Mouse (Mus musculus): ENCODE data around the gene Slx4ip.

Slx4ip gene

GRCm38 (mm10) chr2:137101074-137101473 is 210.1 kb downstream of the Slx4ip start:
- DNase-seq (ENCODE audit: low read depth): no peak

DNA sequence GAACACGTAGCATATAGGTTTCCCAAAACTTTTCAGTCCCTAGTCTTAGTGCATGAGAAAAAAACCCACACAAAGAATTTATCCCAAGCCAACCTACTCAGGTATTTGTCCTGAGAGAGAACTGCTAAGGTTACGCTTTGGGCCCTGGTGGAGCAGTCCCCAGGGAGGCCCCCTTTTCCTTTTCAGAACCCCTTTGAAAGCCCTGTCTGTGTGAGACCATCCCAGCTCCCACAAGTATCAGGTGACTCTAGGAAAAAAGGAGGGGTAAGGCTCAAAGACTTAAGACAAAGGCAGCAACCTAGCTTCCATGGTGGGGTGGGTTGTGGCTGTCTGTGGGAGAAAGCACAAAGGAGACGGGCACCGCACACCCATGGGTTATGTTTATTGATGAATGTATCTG is 216.2 kb downstream of the Slx4ip start:
- no peak for DNase-seq (ENCODE audit: low read depth)

- no peak for DNase-seq (ENCODE audit: low read depth)
These were observed 216.9 kb downstream of the Slx4ip start for GRCm38 (mm10) chr2:137107946-137108345.

DNA sequence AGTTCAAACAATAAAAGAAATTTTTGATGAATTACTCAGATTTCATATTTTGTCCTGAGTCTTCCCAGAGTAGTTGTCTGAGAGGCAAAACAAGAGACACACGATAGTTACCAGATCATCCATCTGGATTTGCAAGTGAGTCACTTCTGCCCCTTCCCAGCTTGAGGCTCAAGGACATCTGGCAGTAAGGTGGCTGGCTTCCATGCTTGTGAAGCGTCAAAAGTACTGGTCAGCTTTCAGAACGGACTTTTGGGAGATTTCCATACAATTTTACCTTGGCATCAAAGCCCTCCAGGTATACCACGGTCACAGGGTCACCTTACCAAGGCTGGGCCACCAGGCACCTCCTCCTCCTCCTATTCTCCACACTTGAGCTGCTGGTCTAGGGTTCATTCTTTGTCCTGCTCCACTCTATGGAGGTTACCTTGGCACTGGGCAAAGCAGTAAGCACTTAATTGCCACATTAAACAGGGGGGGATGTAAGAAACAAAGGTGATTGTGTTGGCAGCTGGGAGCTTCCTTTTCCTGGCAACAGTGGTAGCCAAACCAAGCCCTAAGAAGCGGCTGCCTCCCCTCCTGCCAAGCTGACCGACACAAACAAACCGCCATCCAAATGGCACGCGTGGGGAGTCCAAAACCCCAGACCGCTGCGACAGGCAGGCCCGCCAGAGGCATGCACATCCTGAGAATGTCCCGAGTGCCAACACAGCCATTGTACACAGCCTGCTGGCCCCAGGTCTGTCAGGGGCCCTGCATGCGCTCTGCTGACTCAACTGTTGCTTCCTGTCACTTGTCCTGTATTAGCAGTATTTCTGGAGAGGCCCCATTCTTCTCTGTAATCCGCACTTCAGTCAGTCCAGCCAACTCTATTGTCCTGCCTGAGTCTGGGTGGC is 218.5 kb downstream of the Slx4ip start:
- DNase-seq (ENCODE audit: low read depth): no peak

DNA sequence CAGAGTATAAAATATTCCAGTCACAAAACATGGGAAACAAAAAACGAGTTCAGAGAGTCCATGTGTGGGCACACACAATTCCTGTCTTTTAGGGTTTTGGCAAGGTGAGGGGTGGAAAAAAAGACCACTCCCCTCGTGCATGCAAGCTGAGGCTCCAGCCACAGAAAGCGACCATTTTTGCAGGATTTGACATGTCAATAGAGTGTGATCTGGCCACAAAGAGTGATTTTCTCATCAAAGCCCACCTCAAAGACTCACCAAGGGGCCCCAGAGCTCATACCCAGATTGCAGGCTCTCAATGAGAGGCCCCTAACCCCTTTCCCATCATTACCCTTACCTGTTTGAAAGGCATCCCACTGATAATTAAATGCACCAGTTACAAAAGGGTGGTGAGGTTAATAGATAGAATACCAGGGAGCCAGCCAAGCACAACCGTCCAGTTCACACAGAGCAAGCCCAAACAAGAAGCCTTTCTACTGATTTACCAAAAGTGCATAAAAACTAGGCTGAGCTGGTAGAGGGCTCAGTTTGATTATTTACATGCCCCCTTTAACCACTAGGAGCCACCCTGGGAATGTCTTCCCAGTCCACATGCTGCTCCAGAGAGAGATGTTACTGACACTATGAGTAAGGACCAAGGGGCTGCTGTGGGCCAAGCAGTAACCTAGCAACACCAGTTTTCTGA is 219.3 kb downstream of the Slx4ip start:
- no peak for DNase-seq (ENCODE audit: low read depth)

GRCm38 (mm10) chr2:137113288-137114061 is 222.5 kb downstream of the Slx4ip start:
- no peak for DNase-seq (ENCODE audit: low read depth)

DNA sequence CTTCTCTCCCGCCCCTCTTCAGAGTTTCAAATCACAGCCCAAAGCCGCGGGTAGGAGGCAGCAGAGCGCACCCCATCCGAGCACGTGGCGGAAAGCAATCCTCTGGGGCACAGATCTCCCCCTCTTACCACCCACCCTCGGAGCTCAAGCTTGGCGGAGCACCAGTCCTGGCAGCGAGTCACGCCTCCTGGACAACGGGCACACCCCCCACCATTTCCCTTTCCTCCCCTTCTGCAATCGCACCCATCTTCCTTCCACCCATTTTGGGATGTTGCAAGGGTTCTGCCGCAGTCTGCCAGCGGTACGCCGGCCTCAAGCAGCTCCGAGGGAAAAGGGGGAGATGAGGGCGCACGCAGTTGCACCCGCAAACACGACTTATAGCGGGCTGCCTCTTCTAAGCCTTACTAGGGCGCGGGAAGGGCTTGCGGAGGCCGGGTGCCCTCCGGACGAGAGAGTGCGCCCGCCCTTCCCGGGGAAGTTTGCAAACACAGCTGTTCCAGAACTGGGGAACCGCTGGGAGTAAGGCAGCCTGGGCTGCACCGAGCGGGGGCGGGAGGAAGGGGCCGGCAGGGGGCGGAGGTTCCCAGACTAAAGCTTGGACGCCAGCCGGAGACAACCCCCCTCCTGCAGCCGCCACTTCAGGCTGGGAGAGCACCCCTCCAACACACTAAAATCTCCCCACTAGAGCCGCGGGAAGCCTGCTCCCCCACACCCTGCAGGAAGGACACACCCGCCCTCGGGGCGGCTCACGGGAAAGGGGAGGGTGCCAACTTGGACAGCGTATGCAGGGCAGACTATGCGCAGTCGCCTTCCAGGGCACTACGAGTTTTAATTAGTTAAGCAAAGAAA is 223.5 kb downstream of the Slx4ip start:
- DNase-seq (ENCODE audit: low read depth): no peak

DNA sequence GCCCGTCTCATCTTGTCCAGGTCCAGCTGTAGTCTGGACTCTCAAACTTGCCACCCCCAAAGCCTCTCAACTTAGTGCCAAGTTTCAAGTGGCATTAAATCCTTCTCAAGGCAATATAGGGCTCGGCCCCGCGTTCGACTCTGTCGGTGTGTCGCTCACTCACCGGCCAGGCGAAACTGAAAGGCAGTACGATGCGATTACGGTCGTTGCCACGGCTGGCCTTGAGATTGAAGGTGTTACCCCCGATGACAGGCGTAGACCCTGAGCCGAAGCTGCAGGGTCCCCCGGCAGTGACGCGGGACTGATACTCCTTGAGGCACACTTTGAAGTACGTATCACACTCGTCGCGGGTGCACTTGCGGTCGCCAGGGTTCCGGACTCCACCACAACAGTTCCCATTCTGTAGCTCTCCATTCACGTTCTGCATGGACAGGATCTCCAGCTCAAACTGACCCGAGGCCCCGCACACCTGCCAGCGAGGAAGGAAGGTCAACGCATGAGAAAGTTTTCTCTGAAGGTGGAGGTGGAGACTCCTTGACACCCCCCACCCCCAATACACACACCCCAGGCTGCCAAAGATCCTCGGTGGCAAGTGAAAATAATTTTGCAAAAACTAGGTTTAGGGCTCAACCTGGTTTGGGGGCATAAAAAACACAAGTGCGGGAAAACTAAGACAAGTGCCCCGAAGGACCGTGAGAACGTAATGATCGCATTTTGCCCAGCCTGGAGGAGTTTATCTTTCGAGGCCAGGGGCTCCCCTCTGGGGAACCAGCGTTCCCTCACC is 224.4 kb downstream of the Slx4ip start:
- DNase-seq (ENCODE audit: low read depth): no peak

DNA sequence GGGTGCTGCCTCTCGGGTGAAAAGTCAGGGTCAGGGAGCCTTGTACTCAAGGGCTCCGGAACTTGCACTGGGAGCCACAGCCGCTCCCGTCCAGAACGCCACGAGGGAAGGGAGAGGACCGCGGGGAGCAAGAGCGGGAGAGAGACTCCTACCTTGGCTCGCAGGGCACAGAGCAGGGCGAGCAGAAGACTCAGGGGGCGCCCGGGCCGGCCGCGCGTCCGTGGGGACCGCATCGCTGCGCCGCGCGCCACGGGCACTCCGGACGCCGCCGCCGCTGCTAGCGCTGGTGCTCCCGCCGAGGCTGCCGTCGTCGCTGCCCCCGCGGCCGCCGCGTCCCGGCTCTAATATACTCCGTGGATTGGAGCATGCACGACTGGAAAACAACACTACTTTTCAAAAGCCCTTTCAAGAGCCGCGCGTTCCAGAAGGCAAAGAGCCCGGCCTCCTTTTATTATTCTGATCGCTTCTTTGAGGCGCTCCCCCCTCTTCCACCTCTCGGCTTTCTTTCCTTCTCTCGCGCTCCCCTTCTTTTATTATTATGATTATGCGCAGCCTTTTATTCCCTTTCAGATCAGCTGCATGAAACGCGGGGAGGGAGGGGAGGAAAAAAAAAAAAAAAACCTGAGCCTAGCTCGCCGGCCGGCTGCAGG is 225.1 kb downstream of the Slx4ip start, which contains the start of gene Jag1:
Jag1 (minus strand) TSS at position 620 of the 650 bp plus-strand sequence.
- DNase-seq (ENCODE audit: low read depth): no peak

DNA sequence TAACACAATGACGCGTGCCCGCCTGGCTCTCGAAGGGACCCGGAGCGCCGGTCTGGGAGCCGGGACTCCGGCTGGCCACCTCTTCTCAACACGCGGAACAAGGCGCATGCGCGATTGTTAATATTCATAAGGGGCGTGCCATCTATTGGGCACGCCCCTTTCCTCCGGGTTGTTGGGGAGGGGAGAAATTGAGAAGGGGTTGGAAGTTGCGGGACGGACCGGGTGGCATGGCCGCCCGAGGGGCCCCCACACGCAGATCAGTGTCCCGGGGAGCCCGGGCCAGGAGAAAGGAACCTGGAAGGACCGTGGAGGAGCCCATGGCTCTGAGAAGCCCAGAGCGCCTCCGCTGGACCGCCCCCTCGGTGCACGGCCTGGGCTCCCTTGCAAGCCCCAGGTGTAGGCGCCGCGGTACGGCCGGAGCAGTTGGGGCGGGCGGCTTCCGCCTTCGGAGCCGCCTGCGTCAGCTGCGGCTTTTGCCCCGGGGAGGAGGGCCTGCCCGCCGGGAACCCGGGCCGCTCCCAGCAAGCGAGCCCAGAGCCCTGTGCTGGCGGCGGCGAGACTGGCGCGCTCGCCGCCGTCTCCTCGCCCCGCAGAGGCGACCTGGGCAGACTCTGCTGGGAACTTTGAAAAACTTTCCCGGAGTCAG is 225.8 kb downstream of the Slx4ip start:
- peak; percentile 70 for DNase-seq (ENCODE audit: low read depth)

- DNase-seq (ENCODE audit: low read depth): no peak
These were observed 226.3 kb downstream of the Slx4ip start for GRCm38 (mm10) chr2:137117321-137117690.

Data from c-Kit-positive CD71-positive TER-119-negative erythroid progenitor cells, embryonic 14.5 days (primary cell).